Mouse (Mus musculus): ENCODE measurements at regions not wholly inside any gene's neighbourhood (a gene's known extent, or its start where the extent isn't known, plus 50 kb on each side); places are given as distances from the start of the nearest gene placed in this dataset.
"Not testable (repeated sequence)": the region's sequence is repeated elsewhere in the genome, so short reads cannot be mapped to it uniquely, and the experiment has no call there.

GRCm38 (mm10) chr9:81312047-81312446 is 321.6 kb downstream of the Htr1b start:
- peak; percentile 28 for DNase-seq (ENCODE audit: low read depth, low spot score)

- DNase-seq (ENCODE audit: low read depth, low spot score): no peak
Observed at GRCm38 (mm10) chr9:81308532-81309191, 325.0 kb downstream of the Htr1b start.

GRCm38 (mm10) chr9:81305437-81306046 is 328.1 kb downstream of the Htr1b start:
- DNase-seq (ENCODE audit: low read depth, low spot score): no peak

- DNase-seq (ENCODE audit: low read depth, low spot score): no peak
Observed at GRCm38 (mm10) chr9:81275751-81276150, 357.9 kb downstream of the Htr1b start.

- DNase-seq (ENCODE audit: low read depth, low spot score): no peak
Observed at GRCm38 (mm10) chr9:81275336-81275735, 358.3 kb downstream of the Htr1b start.

- DNase-seq (ENCODE audit: low read depth, low spot score): not testable (repeated sequence)
Observed at GRCm38 (mm10) chr9:81224957-81225356, 408.7 kb downstream of the Htr1b start.

GRCm38 (mm10) chr9:81217938-81218337 is 415.7 kb downstream of the Htr1b start:
- DNase-seq (ENCODE audit: low read depth, low spot score): no peak

DNA sequence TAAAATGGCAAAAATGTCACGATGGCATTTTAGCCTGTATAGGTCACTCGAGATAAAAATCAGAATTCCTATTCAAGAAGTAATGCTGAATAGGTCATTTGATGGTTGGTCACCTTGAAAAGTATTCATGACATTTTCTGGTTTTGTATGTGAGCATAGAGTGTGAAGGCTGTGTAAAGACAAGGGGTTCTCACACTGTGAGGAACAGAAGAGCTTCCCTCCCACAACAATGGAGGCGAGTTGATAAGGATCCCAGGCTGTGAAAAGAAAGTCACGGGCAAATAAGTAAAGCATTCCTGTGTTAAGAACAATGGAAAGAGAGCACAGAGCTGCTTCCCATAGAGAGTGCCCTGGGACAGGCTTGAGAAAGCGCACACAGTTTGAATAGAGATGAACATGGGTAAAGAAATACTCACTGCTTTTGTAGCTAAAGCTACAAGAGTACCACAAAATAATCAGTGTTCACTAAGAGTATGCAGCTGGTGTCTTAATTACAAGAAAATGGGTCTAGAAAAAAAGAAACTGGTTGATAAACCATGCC is 418.0 kb downstream of the Htr1b start:
- no peak for DNase-seq (ENCODE audit: low read depth, low spot score)

DNA sequence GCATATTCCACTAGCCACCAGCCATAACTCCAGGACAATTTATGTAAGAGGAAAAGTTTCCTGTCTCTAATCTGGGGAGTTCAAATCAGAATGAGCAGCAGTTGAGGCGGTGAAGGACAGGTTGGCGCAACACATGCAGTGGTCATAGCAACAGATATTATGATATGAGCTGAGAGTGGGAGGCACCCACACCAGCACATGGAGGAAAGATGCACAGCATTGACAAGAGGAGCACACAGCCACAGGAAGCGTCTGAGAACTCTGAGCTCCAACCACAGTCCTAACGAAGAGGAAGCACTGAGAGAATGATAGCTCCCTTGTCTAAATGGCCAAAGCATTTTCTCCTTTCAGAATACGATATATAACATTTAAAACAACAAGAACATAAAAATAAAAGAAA is 418.9 kb downstream of the Htr1b start:
- DNase-seq (ENCODE audit: low read depth, low spot score): no peak

- no peak for DNase-seq (ENCODE audit: low read depth, low spot score)
Observed at GRCm38 (mm10) chr9:81192643-81193042, 441.0 kb downstream of the Htr1b start.
